Mouse (Mus musculus): ENCODE results near the gene Panx1. TPM values are rescaled to one million over a fixed set of nuclear protein-coding genes. Genes with fewer than 3 reads are reported as not detected.

Gene Panx1
- total and polyA plus RNA-seq, 3 experiments = 10.6 to 20.3 TPM; not detected in 1

GRCm38 (mm10) chr9:15015223-15015956, 29.9 kb downstream of the Panx1 start:
- Histone ChIP-seq H3K4me1 (ENCODE audit: control insufficient read depth in 1 of 2, insufficient read depth in 2 of 2, low read length in 2 of 2) (peaks cover 0 to 7% of the 10 kb centered on the region in 2 experiments; a peak in 2 of 4 replicates), H3K27me3 (ENCODE audit: control insufficient read depth in 1 of 2, insufficient read depth in 2 of 2, low read length in 2 of 2) (peaks cover 2 to 4% of the 10 kb centered on the region in 2 experiments; a peak in 3 of 4 replicates), H3K9ac (ENCODE audit: control insufficient read depth, low read depth, low read length, poor library complexity, severe bottlenecking) (no peak overlapping the region), H3K9me3 (replicated peaks; ENCODE audit: insufficient read depth, low read length) (no peaks in the 10 kb centered on the region), H3K4me3 (ENCODE audit: control insufficient read depth in 1 of 2, insufficient read depth in 1 of 2, low read depth in 2 of 2, low read length in 2 of 2) (no peak overlapping the region), H3K27ac (ENCODE audit: control insufficient read depth, low read depth, low read length) (no peak overlapping the region), H3K79me2 (ENCODE audit: control insufficient read depth, insufficient read depth, low read length, poor library complexity) (no peaks in the 10 kb centered on the region), H3K36me3 (ENCODE audit: control insufficient read depth in 1 of 2, insufficient read depth in 2 of 2, low read length in 2 of 2) (no peaks in the 10 kb centered on the region)
- TF ChIP-seq USF2 (IDR thresholded peaks at IDR 0.05; ENCODE audit: borderline replicate concordance in 1 of 2, insufficient read depth in 1 of 2, low read depth in 1 of 2, low read length in 2 of 2) (no peak), ZKSCAN1 (IDR thresholded peaks at IDR 0.05; ENCODE audit: low read depth, low read length) (no peak), MYB (IDR thresholded peaks at IDR 0.05; ENCODE audit: low read depth, low read length) (no peak), ZNF384 (IDR thresholded peaks at IDR 0.05; ENCODE audit: low read depth, low read length) (0 out of 2 replicates have a peak, but pooled peaks have one; percentile 42), NELFE (IDR thresholded peaks at IDR 0.05; ENCODE audit: low read depth, low read length) (no peak), BHLHE40 (IDR thresholded peaks at IDR 0.05; ENCODE audit: borderline replicate concordance, low read depth, low read length) (peak; percentile 41; the same call in 1 of the 2 replicates), MAX (IDR thresholded peaks at IDR 0.05; ENCODE audit: low read length) (no peak), NRF1 (IDR thresholded peaks at IDR 0.05; ENCODE audit: insufficient read depth, low read depth, low read length, poor library complexity, severe bottlenecking) (no peak), CTCF (IDR thresholded peaks at IDR 0.05 in 2 of 3, conservative IDR thresholded peaks at IDR 0.05 in 1 of 3; ENCODE audit: control insufficient read depth in 1 of 3, insufficient read depth in 1 of 3, low read depth in 2 of 3, low read length in 3 of 3, poor library complexity in 1 of 3, severe bottlenecking in 1 of 3) (peak in 2 of 3 experiments; percentile 100; a peak in 5 of 6 replicates), GATA1 (IDR thresholded peaks at IDR 0.05; ENCODE audit: low read depth, low read length) (peak; percentile 56), GABPA (IDR thresholded peaks at IDR 0.05; ENCODE audit: low read depth, low read length) (no peak), JUND (IDR thresholded peaks at IDR 0.05; ENCODE audit: low read depth, low read length) (no peak; the same call in 1 of the 2 replicates), ETS1 (IDR thresholded peaks at IDR 0.05; ENCODE audit: low read depth, low read length) (no peak), TCF12 (IDR thresholded peaks at IDR 0.05; ENCODE audit: low read depth, low read length) (no peak), CHD2 (IDR thresholded peaks at IDR 0.05; ENCODE audit: low read length) (no peak), E2F4 (IDR thresholded peaks at IDR 0.05; ENCODE audit: borderline replicate concordance, low read depth, low read length) (no peak), MEF2A (IDR thresholded peaks at IDR 0.05; ENCODE audit: extremely low read depth, insufficient replicate concordance, low read depth, low read length, poor library complexity, severe bottlenecking) (no peak), MYC (IDR thresholded peaks at IDR 0.05; ENCODE audit: low read depth, low read length) (0 out of 2 replicates have a peak, but pooled peaks have one; percentile 53), RCOR1 (IDR thresholded peaks at IDR 0.05; ENCODE audit: low read depth, low read length) (no peak), POLR2AphosphoS2 (IDR thresholded peaks at IDR 0.05; ENCODE audit: low read length) (no peak), RAD21 (IDR thresholded peaks at IDR 0.05; ENCODE audit: low read depth, low read length) (no peak; the same call in none of the 2 replicates), POLR2AphosphoS5 (IDR thresholded peaks at IDR 0.05; ENCODE audit: borderline replicate concordance, low read depth, low read length) (no peak), ELF1 (IDR thresholded peaks at IDR 0.05; ENCODE audit: low read depth, low read length) (no peak), SMC3 (IDR thresholded peaks at IDR 0.05; ENCODE audit: low read depth, low read length) (peak; percentile 100), ZC3H11A (IDR thresholded peaks at IDR 0.05; ENCODE audit: low read depth, low read length) (peak; percentile 100), MXI1 (IDR thresholded peaks at IDR 0.05; ENCODE audit: low read depth, low read length) (no peak), CHD1 (IDR thresholded peaks at IDR 0.05; ENCODE audit: low read depth, low read length) (no peak), HCFC1 (IDR thresholded peaks at IDR 0.05; ENCODE audit: low read depth, low read length) (no peak), KAT2A (conservative IDR thresholded peaks at IDR 0.05; ENCODE audit: low read depth, low read length) (no peak), ZMIZ1 (IDR thresholded peaks at IDR 0.05; ENCODE audit: low read depth, low read length) (no peak), SIN3A (IDR thresholded peaks at IDR 0.05; ENCODE audit: low read length) (peak; percentile 56; the same call in 1 of the 2 replicates)
- DNase-seq (ENCODE audit: low read depth, low spot score) = peak; percentile 95
